Mouse (Mus musculus): ENCODE results near the gene Npas3. TPM values are rescaled to one million over a fixed set of nuclear protein-coding genes. Genes with fewer than 3 reads are reported as not detected.

Gene Npas3
- polyA plus RNA-seq, 1 experiment from 2014 or later, result 0.49 TPM

GRCm38 (mm10) chr12:53677091-53677630 lies 428.7 kb downstream of the Npas3 start:
- H3K4me2 ChIP-seq (ENCODE audit: low read depth, low read length), result no peak overlapping the region
- no peaks in the 10 kb centered on the region for H3K4me1 ChIP-seq (ENCODE audit: control insufficient read depth, insufficient read depth, low read length)
- ATAC-seq (replicated peaks; ENCODE audit: extremely low read depth, insufficient read depth, low FRiP score), result no peak
- WGBS, result 67% methylated on average over 3 of the region's 3 CpGs
- H3K9me3 ChIP-seq (replicated peaks; ENCODE audit: control insufficient read depth, low read length), result no peaks in the 10 kb centered on the region
- no peak overlapping the region for H3K27ac ChIP-seq (ENCODE audit: low read length)
- H3K4me3 ChIP-seq (ENCODE audit: low read length), result no peak overlapping the region
- H3K36me3 ChIP-seq (ENCODE audit: control insufficient read depth, insufficient read depth), result no peaks in the 10 kb centered on the region
- no peak overlapping the region for H3K9ac ChIP-seq (ENCODE audit: low read length)
- H3K27me3 ChIP-seq (ENCODE audit: control insufficient read depth, insufficient read depth, low read length), result no peaks in the 10 kb centered on the region

- Histone ChIP-seq H3K9me3 (replicated peaks; ENCODE audit: control insufficient read depth, low read length) (no peaks in the 10 kb centered on the region), H3K4me2 (ENCODE audit: low read depth, low read length) (no peak overlapping the region), H3K27ac (ENCODE audit: low read length) (no peak overlapping the region), H3K4me1 (ENCODE audit: control insufficient read depth, insufficient read depth, low read length) (no peaks in the 10 kb centered on the region), H3K9ac (ENCODE audit: low read length) (no peak overlapping the region), H3K4me3 (ENCODE audit: low read length) (no peak overlapping the region), H3K36me3 (ENCODE audit: control insufficient read depth, insufficient read depth) (no peaks in the 10 kb centered on the region), H3K27me3 (ENCODE audit: control insufficient read depth, insufficient read depth, low read length) (no peaks in the 10 kb centered on the region)
- WGBS, result 70% methylated on average over 3 of the region's 3 CpGs
- no peak for ATAC-seq (replicated peaks; ENCODE audit: extremely low read depth, insufficient read depth, low FRiP score)
Measured at GRCm38 (mm10) chr12:53678166-53678565, 429.7 kb downstream of the Npas3 start.

GRCm38 (mm10) chr12:53679161-53679560 lies 430.7 kb downstream of the Npas3 start:
- WGBS, result 90% methylated on average over 4 of the region's 4 CpGs
- H3K4me1 ChIP-seq (ENCODE audit: control insufficient read depth, insufficient read depth, low read length), result no peaks in the 10 kb centered on the region
- H3K36me3 ChIP-seq (ENCODE audit: control insufficient read depth, insufficient read depth), result no peaks in the 10 kb centered on the region
- no peak for ATAC-seq (replicated peaks; ENCODE audit: extremely low read depth, insufficient read depth, low FRiP score)
- H3K27me3 ChIP-seq (ENCODE audit: control insufficient read depth, insufficient read depth, low read length), result no peaks in the 10 kb centered on the region
- no peak overlapping the region for H3K9ac ChIP-seq (ENCODE audit: low read length)
- H3K4me2 ChIP-seq (ENCODE audit: low read depth, low read length), result no peak overlapping the region
- H3K9me3 ChIP-seq (replicated peaks; ENCODE audit: control insufficient read depth, low read length), result no peaks in the 10 kb centered on the region
- no peak overlapping the region for H3K4me3 ChIP-seq (ENCODE audit: low read length)
- no peak overlapping the region for H3K27ac ChIP-seq (ENCODE audit: low read length)

GRCm38 (mm10) chr12:53680501-53680900 lies 432.0 kb downstream of the Npas3 start:
- H3K36me3 ChIP-seq (ENCODE audit: control insufficient read depth, insufficient read depth), result no peaks in the 10 kb centered on the region
- H3K9me3 ChIP-seq (replicated peaks; ENCODE audit: control insufficient read depth, low read length), result no peaks in the 10 kb centered on the region
- H3K4me3 ChIP-seq (ENCODE audit: low read length), result no peak overlapping the region
- H3K9ac ChIP-seq (ENCODE audit: low read length), result no peak overlapping the region
- H3K4me2 ChIP-seq (ENCODE audit: low read depth, low read length), result no peak overlapping the region
- H3K4me1 ChIP-seq (ENCODE audit: control insufficient read depth, insufficient read depth, low read length), result no peaks in the 10 kb centered on the region
- 74% methylated on average over 3 of the region's 3 CpGs for WGBS
- H3K27ac ChIP-seq (ENCODE audit: low read length), result no peak overlapping the region
- ATAC-seq (replicated peaks; ENCODE audit: extremely low read depth, insufficient read depth, low FRiP score), result no peak
- H3K27me3 ChIP-seq (ENCODE audit: control insufficient read depth, insufficient read depth, low read length), result no peaks in the 10 kb centered on the region

GRCm38 (mm10) chr12:53682036-53682435 lies 433.6 kb downstream of the Npas3 start:
- H3K9me3 ChIP-seq (replicated peaks; ENCODE audit: control insufficient read depth, low read length), result no peaks in the 10 kb centered on the region
- no peaks in the 10 kb centered on the region for H3K36me3 ChIP-seq (ENCODE audit: control insufficient read depth, insufficient read depth)
- no peak overlapping the region for H3K4me2 ChIP-seq (ENCODE audit: low read depth, low read length)
- no peak overlapping the region for H3K27ac ChIP-seq (ENCODE audit: low read length)
- 42% methylated on average over 3 of the region's 3 CpGs for WGBS
- no peaks in the 10 kb centered on the region for H3K4me1 ChIP-seq (ENCODE audit: control insufficient read depth, insufficient read depth, low read length)
- H3K27me3 ChIP-seq (ENCODE audit: control insufficient read depth, insufficient read depth, low read length), result no peaks in the 10 kb centered on the region
- no peak overlapping the region for H3K9ac ChIP-seq (ENCODE audit: low read length)
- no peak overlapping the region for H3K4me3 ChIP-seq (ENCODE audit: low read length)
- ATAC-seq (replicated peaks; ENCODE audit: extremely low read depth, insufficient read depth, low FRiP score), result no peak

- WGBS, result 89% methylated on average over 4 of the region's 4 CpGs
- Histone ChIP-seq H3K9ac (ENCODE audit: low read length) (no peak overlapping the region), H3K36me3 (ENCODE audit: control insufficient read depth, insufficient read depth) (no peaks in the 10 kb centered on the region)
Measured at GRCm38 (mm10) chr12:53692471-53692870, 444.0 kb downstream of the Npas3 start.

GRCm38 (mm10) chr12:53694346-53694745 lies 445.9 kb downstream of the Npas3 start:
- Histone ChIP-seq H3K36me3 (ENCODE audit: control insufficient read depth, insufficient read depth) (no peaks in the 10 kb centered on the region), H3K9me3 (replicated peaks; ENCODE audit: control insufficient read depth, low read length) (no peaks in the 10 kb centered on the region), H3K9ac (ENCODE audit: low read length) (no peak overlapping the region), H3K27me3 (ENCODE audit: control insufficient read depth, insufficient read depth, low read length) (no peaks in the 10 kb centered on the region), H3K27ac (ENCODE audit: low read length) (no peak overlapping the region), H3K4me3 (ENCODE audit: low read length) (no peak overlapping the region), H3K4me2 (ENCODE audit: low read depth, low read length) (no peak overlapping the region), H3K4me1 (ENCODE audit: control insufficient read depth, insufficient read depth, low read length) (no peaks in the 10 kb centered on the region)
- WGBS, result 65% methylated on average over 4 of the region's 4 CpGs
- ATAC-seq (replicated peaks; ENCODE audit: extremely low read depth, insufficient read depth, low FRiP score), result no peak

More at GRCm38 (mm10) chr12:53692471-53692870, 444.0 kb downstream of the Npas3 start:
- ATAC-seq (replicated peaks; ENCODE audit: extremely low read depth, insufficient read depth, low FRiP score), result no peak
- Histone ChIP-seq H3K27me3 (ENCODE audit: control insufficient read depth, insufficient read depth, low read length) (no peaks in the 10 kb centered on the region), H3K9me3 (replicated peaks; ENCODE audit: control insufficient read depth, low read length) (no peaks in the 10 kb centered on the region), H3K4me2 (ENCODE audit: low read depth, low read length) (no peak overlapping the region), H3K27ac (ENCODE audit: low read length) (no peak overlapping the region), H3K4me1 (ENCODE audit: control insufficient read depth, insufficient read depth, low read length) (no peaks in the 10 kb centered on the region), H3K4me3 (ENCODE audit: low read length) (no peak overlapping the region)

- no peaks in the 10 kb centered on the region for H3K36me3 ChIP-seq (ENCODE audit: control insufficient read depth, insufficient read depth)
- H3K4me2 ChIP-seq (ENCODE audit: low read depth, low read length), result no peak overlapping the region
- 82% methylated on average over 3 of the region's 3 CpGs for WGBS
- no peak overlapping the region for H3K27ac ChIP-seq (ENCODE audit: low read length)
- H3K9ac ChIP-seq (ENCODE audit: low read length), result no peak overlapping the region
- H3K4me3 ChIP-seq (ENCODE audit: low read length), result no peak overlapping the region
- no peak for ATAC-seq (replicated peaks; ENCODE audit: extremely low read depth, insufficient read depth, low FRiP score)
- H3K27me3 ChIP-seq (ENCODE audit: control insufficient read depth, insufficient read depth, low read length), result no peaks in the 10 kb centered on the region
- no peaks in the 10 kb centered on the region for H3K9me3 ChIP-seq (replicated peaks; ENCODE audit: control insufficient read depth, low read length)
- H3K4me1 ChIP-seq (ENCODE audit: control insufficient read depth, insufficient read depth, low read length), result no peaks in the 10 kb centered on the region
Measured at GRCm38 (mm10) chr12:53695324-53695723, 446.8 kb downstream of the Npas3 start.

- H3K4me3 ChIP-seq (ENCODE audit: low read length), result no peak overlapping the region
- H3K4me1 ChIP-seq (ENCODE audit: control insufficient read depth, insufficient read depth, low read length), result no peaks in the 10 kb centered on the region
- no peak overlapping the region for H3K4me2 ChIP-seq (ENCODE audit: low read depth, low read length)
- no peaks in the 10 kb centered on the region for H3K9me3 ChIP-seq (replicated peaks; ENCODE audit: control insufficient read depth, low read length)
- H3K27ac ChIP-seq (ENCODE audit: low read length), result no peak overlapping the region
- H3K36me3 ChIP-seq (ENCODE audit: control insufficient read depth, insufficient read depth), result no peaks in the 10 kb centered on the region
- 70% methylated on average over 7 of the region's 7 CpGs for WGBS
- ATAC-seq (replicated peaks; ENCODE audit: extremely low read depth, insufficient read depth, low FRiP score), result no peak
- no peaks in the 10 kb centered on the region for H3K27me3 ChIP-seq (ENCODE audit: control insufficient read depth, insufficient read depth, low read length)
- no peak overlapping the region for H3K9ac ChIP-seq (ENCODE audit: low read length)
Measured at GRCm38 (mm10) chr12:53697645-53698044, 449.2 kb downstream of the Npas3 start.
